Mouse (Mus musculus): ENCODE results near the gene Raf1. TPM values are rescaled to one million over a fixed set of nuclear protein-coding genes. Genes with fewer than 3 reads are reported as not detected.

Gene Raf1
- total and polyA plus RNA-seq, 2 experiments from 2014 or later, result 90.5 to 204 TPM

- Histone ChIP-seq H3K9me3 (ENCODE audit: low read length) (no peaks in the 10 kb centered on the region), H3K36me3 (ENCODE audit: insufficient read depth, low read length) (no peaks in the 10 kb centered on the region), H3K27ac (no peak overlapping the region), H3K9ac (replicated peaks; ENCODE audit: low read length) (no peak overlapping the region), H3K4me2 (ENCODE audit: low read depth, low read length) (no peak overlapping the region), H3K4me3 (ENCODE audit: low read length) (no peak overlapping the region), H3K4me1 (ENCODE audit: insufficient read depth, low read length) (no peaks in the 10 kb centered on the region; the same call in 1 of the 2 replicates), H3K27me3 (ENCODE audit: insufficient read depth, low read length) (no peaks in the 10 kb centered on the region)
- DNase-seq (ENCODE audit: low spot score) (no peak), ATAC-seq (no peak)
- whole genome bisulfite sequencing, result 73% methylated on average over 5 of the region's 5 CpGs
- peak; percentile 52 for TF ChIP-seq CTCF (IDR thresholded peaks at IDR 0.05; ENCODE audit: low read depth)
These were observed 16.7 kb upstream of the Raf1 start for GRCm38 (mm10) chr6:115692963-115693730.

DNA sequence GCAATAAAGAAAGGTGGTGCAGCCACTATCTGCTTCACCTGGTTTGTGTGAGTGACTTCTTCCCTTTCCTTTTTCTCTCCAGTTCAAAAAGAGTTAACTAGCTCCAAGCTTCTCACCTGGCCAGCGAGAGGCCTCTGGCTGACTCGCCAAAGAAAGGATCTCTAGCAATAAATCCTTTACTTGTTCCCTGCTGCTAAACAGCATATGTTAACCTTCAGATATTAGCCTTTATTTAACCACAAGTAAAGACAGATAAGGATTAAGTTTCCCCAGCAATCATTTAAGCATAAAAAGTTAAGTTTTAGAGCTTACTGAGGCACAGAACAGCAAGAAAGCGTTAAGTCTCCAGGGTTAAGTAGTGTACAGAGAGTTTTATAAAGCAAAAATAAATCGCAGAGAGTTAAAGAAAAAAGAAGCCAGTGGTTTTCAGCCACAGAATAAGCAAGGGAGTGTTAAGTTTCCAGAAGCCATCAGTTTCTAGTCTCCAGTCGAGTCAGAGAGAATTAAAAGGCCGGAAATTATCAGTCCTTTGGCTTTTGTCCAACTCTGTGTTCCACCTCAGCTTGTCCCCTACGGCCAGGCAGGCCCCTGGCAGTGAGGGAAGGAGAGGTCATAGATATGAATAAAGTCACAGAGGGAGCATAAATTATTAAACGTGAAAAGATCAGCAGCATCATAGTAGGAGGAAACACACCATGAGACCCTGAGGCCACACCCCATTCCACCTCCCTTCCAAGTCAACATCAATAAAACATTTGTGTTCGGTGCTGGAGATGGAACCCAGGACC lies 15.9 kb upstream of the Raf1 start:
- no peak for TF ChIP-seq CTCF (IDR thresholded peaks at IDR 0.05; ENCODE audit: low read depth)
- Histone ChIP-seq H3K4me1 (ENCODE audit: insufficient read depth, low read length) (no peaks in the 10 kb centered on the region), H3K27ac (no peak overlapping the region), H3K4me2 (ENCODE audit: low read depth, low read length) (no peak overlapping the region), H3K36me3 (ENCODE audit: insufficient read depth, low read length) (no peaks in the 10 kb centered on the region), H3K9me3 (ENCODE audit: low read length) (no peaks in the 10 kb centered on the region), H3K9ac (replicated peaks; ENCODE audit: low read length) (no peak overlapping the region), H3K4me3 (ENCODE audit: low read length) (no peak overlapping the region), H3K27me3 (ENCODE audit: insufficient read depth, low read length) (no peaks in the 10 kb centered on the region)
- WGBS, result 58% methylated on average over 9 of the region's 9 CpGs
- ATAC-seq (no peak), DNase-seq (ENCODE audit: low spot score) (no peak)

DNA sequence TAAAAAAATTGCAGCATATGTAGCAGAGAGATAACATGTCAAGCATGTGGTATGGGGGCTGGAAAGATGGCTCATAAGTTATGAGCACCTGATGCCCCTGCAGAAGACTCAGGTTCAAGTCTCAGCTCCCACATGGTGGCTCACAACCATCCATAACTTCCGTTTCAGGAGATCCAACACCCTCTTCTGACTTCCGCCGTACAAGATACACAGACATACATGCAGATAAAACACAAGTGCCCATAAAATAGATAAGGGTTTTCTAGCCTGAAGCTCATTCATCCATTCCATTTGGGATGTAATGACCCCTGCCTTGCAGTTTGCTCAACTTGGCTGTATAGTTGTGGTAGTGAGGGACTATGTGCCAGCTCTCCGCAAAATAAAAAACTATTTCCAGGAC lies 13.7 kb upstream of the Raf1 start:
- H3K9me3 ChIP-seq (ENCODE audit: low read length), result 0 out of 2 replicates have a peak, but pooled peaks cover 5% of the 10 kb centered on the region
- 97% methylated on average over 4 of the region's 4 CpGs for WGBS
- H3K4me2 ChIP-seq (ENCODE audit: low read depth, low read length), result no peak overlapping the region
- no peak overlapping the region for H3K27ac ChIP-seq
- H3K4me1 ChIP-seq (ENCODE audit: insufficient read depth, low read length), result no peaks in the 10 kb centered on the region
- DNase-seq (ENCODE audit: low spot score), result no peak
- no peaks in the 10 kb centered on the region for H3K36me3 ChIP-seq (ENCODE audit: insufficient read depth, low read length)
- no peak overlapping the region for H3K9ac ChIP-seq (replicated peaks; ENCODE audit: low read length)
- ATAC-seq, result no peak
- TF ChIP-seq CTCF (IDR thresholded peaks at IDR 0.05; ENCODE audit: low read depth), result no peak
- no peaks in the 10 kb centered on the region for H3K27me3 ChIP-seq (ENCODE audit: insufficient read depth, low read length)
- H3K4me3 ChIP-seq (ENCODE audit: low read length), result no peak overlapping the region

GRCm38 (mm10) chr6:115688589-115688988 lies 12.2 kb upstream of the Raf1 start:
- H3K4me3 ChIP-seq (ENCODE audit: low read length), result no peak overlapping the region
- no peak for ATAC-seq
- 0 out of 2 replicates have a peak, but pooled peaks cover 5% of the 10 kb centered on the region for H3K9me3 ChIP-seq (ENCODE audit: low read length)
- DNase-seq (ENCODE audit: low spot score), result no peak
- no peak for TF ChIP-seq CTCF (IDR thresholded peaks at IDR 0.05; ENCODE audit: low read depth)
- H3K27me3 ChIP-seq (ENCODE audit: insufficient read depth, low read length), result no peaks in the 10 kb centered on the region
- 95% methylated on average over 4 of the region's 4 CpGs for WGBS
- no peaks in the 10 kb centered on the region for H3K4me1 ChIP-seq (ENCODE audit: insufficient read depth, low read length)
- H3K27ac ChIP-seq, result no peak overlapping the region
- H3K36me3 ChIP-seq (ENCODE audit: insufficient read depth, low read length), result no peaks in the 10 kb centered on the region
- H3K9ac ChIP-seq (replicated peaks; ENCODE audit: low read length), result no peak overlapping the region
- H3K4me2 ChIP-seq (ENCODE audit: low read depth, low read length), result no peak overlapping the region

- WGBS, result 72% methylated on average over 3 of the region's 3 CpGs
- no peak for ATAC-seq
These were observed 11.3 kb upstream of the Raf1 start for GRCm38 (mm10) chr6:115687753-115688152.

GRCm38 (mm10) chr6:115684851-115685646 lies 8.6 kb upstream of the Raf1 start:
- TF ChIP-seq CTCF (IDR thresholded peaks at IDR 0.05; ENCODE audit: low read depth), result no peak
- Histone ChIP-seq H3K27me3 (ENCODE audit: insufficient read depth, low read length) (no peaks in the 10 kb centered on the region), H3K9me3 (ENCODE audit: low read length) (0 out of 2 replicates have a peak, but pooled peaks cover 5% of the 10 kb centered on the region), H3K27ac (no peak overlapping the region), H3K4me1 (ENCODE audit: insufficient read depth, low read length) (no peaks in the 10 kb centered on the region), H3K4me3 (ENCODE audit: low read length) (no peak overlapping the region), H3K9ac (replicated peaks; ENCODE audit: low read length) (no peak overlapping the region), H3K36me3 (ENCODE audit: insufficient read depth, low read length) (no peaks in the 10 kb centered on the region), H3K4me2 (ENCODE audit: low read depth, low read length) (no peak overlapping the region)
- DNase-seq (ENCODE audit: low spot score) (no peak), ATAC-seq (no peak)
- 55% methylated on average over 11 of the region's 11 CpGs for WGBS

More at GRCm38 (mm10) chr6:115687753-115688152, 11.3 kb upstream of the Raf1 start:
- DNase-seq (ENCODE audit: low spot score), result no peak
- Histone ChIP-seq H3K27me3 (ENCODE audit: insufficient read depth, low read length) (no peaks in the 10 kb centered on the region), H3K9me3 (ENCODE audit: low read length) (0 out of 2 replicates have a peak, but pooled peaks cover 5% of the 10 kb centered on the region), H3K4me3 (ENCODE audit: low read length) (no peak overlapping the region), H3K4me2 (ENCODE audit: low read depth, low read length) (no peak overlapping the region), H3K27ac (no peak overlapping the region), H3K36me3 (ENCODE audit: insufficient read depth, low read length) (no peaks in the 10 kb centered on the region), H3K9ac (replicated peaks; ENCODE audit: low read length) (no peak overlapping the region), H3K4me1 (ENCODE audit: insufficient read depth, low read length) (no peaks in the 10 kb centered on the region)
- no peak for TF ChIP-seq CTCF (IDR thresholded peaks at IDR 0.05; ENCODE audit: low read depth)

Data from hindbrain, postnatal 0 days (tissue).